Mouse (Mus musculus): Measurements from ENCODE around the gene Gm973. TPM values are rescaled to one million over a fixed set of nuclear protein-coding genes. Genes with fewer than 3 reads are reported as not detected.
A peak's percentile ranks its signal among the peaks of the same experiment; 100 is the strongest.

Gm973 gene
- total and polyA plus RNA-seq, 3 experiments: 0.23 TPM; not detected in 2

GRCm38 (mm10) chr1:59670641-59671168, 154.6 kb downstream of the Gm973 start, which contains the start of gene Sumo1:
TSS of gene Sumo1 (minus strand) at chr1:59670834.
- Histone ChIP-seq H3K4me1 (ENCODE audit: control insufficient read depth in 1 of 2, insufficient read depth in 2 of 2, low read length in 2 of 2) (peaks cover 5 to 6% of the 10 kb centered on the region in 2 experiments), H3K9me3 (replicated peaks; ENCODE audit: insufficient read depth, low read length) (no peaks in the 10 kb centered on the region), H3K4me3 (ENCODE audit: control insufficient read depth in 1 of 2, insufficient read depth in 1 of 2, low read depth in 2 of 2, low read length in 2 of 2) (peak within 1 kb of the TSS; percentile 77 to 89), H3K27ac (ENCODE audit: control insufficient read depth, low read depth, low read length) (peak within 1 kb of the TSS; percentile 90), H3K79me2 (ENCODE audit: control insufficient read depth, insufficient read depth, low read length, poor library complexity) (peaks cover 55% of the 10 kb centered on the region), H3K9ac (ENCODE audit: control insufficient read depth, low read depth, low read length, poor library complexity, severe bottlenecking) (peak within 1 kb of the TSS; percentile 97), H3K36me3 (ENCODE audit: control insufficient read depth in 1 of 2, insufficient read depth in 2 of 2, low read length in 2 of 2) (peaks cover 0 to 16% of the 10 kb centered on the region in 2 experiments; a peak in 3 of 4 replicates), H3K27me3 (ENCODE audit: control insufficient read depth in 1 of 2, insufficient read depth in 2 of 2, low read length in 2 of 2) (no peaks in the 10 kb centered on the region)
- TF ChIP-seq HCFC1 (IDR thresholded peaks at IDR 0.05; ENCODE audit: low read depth, low read length) (peak; percentile 89), MAX (IDR thresholded peaks at IDR 0.05; ENCODE audit: low read length) (peak; percentile 32; the same call in 1 of the 2 replicates), MAFK (IDR thresholded peaks at IDR 0.05; ENCODE audit: borderline replicate concordance, low read depth, low read length) (no peak), MYB (IDR thresholded peaks at IDR 0.05; ENCODE audit: low read depth, low read length) (no peak), MXI1 (IDR thresholded peaks at IDR 0.05; ENCODE audit: low read depth, low read length) (peak; percentile 78; the same call in 1 of the 2 replicates), POLR2AphosphoS2 (IDR thresholded peaks at IDR 0.05; ENCODE audit: low read length) (peak; percentile 84; the same call in 1 of the 2 replicates), TCF12 (IDR thresholded peaks at IDR 0.05; ENCODE audit: low read depth, low read length) (peak; percentile 73), ETS1 (IDR thresholded peaks at IDR 0.05; ENCODE audit: low read depth, low read length) (no peak), ZMIZ1 (IDR thresholded peaks at IDR 0.05; ENCODE audit: low read depth, low read length) (peak; percentile 90), NELFE (IDR thresholded peaks at IDR 0.05; ENCODE audit: low read depth, low read length) (peak; percentile 91), MYC (IDR thresholded peaks at IDR 0.05; ENCODE audit: low read depth, low read length) (0 out of 2 replicates have a peak, but pooled peaks have one; percentile 8), SIN3A (IDR thresholded peaks at IDR 0.05; ENCODE audit: low read length) (peak; percentile 88; the same call in 1 of the 2 replicates), POLR2A (IDR thresholded peaks at IDR 0.05; ENCODE audit: control insufficient read depth in 1 of 2, insufficient read depth in 1 of 2, low read depth in 1 of 2, low read length in 2 of 2, poor library complexity in 1 of 2) (peak; percentile 67 to 94), E2F4 (IDR thresholded peaks at IDR 0.05; ENCODE audit: borderline replicate concordance, low read depth, low read length) (peak; percentile 92; the same call in 1 of the 2 replicates), TBP (IDR thresholded peaks at IDR 0.05; ENCODE audit: low read depth, low read length) (peak; percentile 83), ELF1 (IDR thresholded peaks at IDR 0.05; ENCODE audit: low read depth, low read length) (peak; percentile 88), POLR2AphosphoS5 (IDR thresholded peaks at IDR 0.05; ENCODE audit: borderline replicate concordance, low read depth, low read length) (no peak), KAT2A (conservative IDR thresholded peaks at IDR 0.05; ENCODE audit: low read depth, low read length) (peak; percentile 65), MAZ (IDR thresholded peaks at IDR 0.05; ENCODE audit: low read depth, low read length) (no peak; the same call in 1 of the 2 replicates), ZC3H11A (IDR thresholded peaks at IDR 0.05; ENCODE audit: low read depth, low read length) (no peak)
- peak; percentile 95 for DNase-seq (ENCODE audit: low read depth, low spot score)

- TF ChIP-seq USF2 (IDR thresholded peaks at IDR 0.05; ENCODE audit: borderline replicate concordance in 1 of 2, insufficient read depth in 1 of 2, low read depth in 1 of 2, low read length in 2 of 2) (no peak), NELFE (IDR thresholded peaks at IDR 0.05; ENCODE audit: low read depth, low read length) (no peak), ETS1 (IDR thresholded peaks at IDR 0.05; ENCODE audit: low read depth, low read length) (no peak), RAD21 (IDR thresholded peaks at IDR 0.05; ENCODE audit: low read depth, low read length) (no peak), SIN3A (IDR thresholded peaks at IDR 0.05; ENCODE audit: low read length) (no peak), SMC3 (IDR thresholded peaks at IDR 0.05; ENCODE audit: low read depth, low read length) (no peak), NRF1 (IDR thresholded peaks at IDR 0.05; ENCODE audit: insufficient read depth, low read depth, low read length, poor library complexity, severe bottlenecking) (no peak), UBTF (IDR thresholded peaks at IDR 0.05; ENCODE audit: borderline replicate concordance, insufficient read depth, low read depth, low read length) (no peak), EP300 (IDR thresholded peaks at IDR 0.05; ENCODE audit: low read depth in 1 of 2, low read length in 2 of 2) (no peak), GATA1 (IDR thresholded peaks at IDR 0.05; ENCODE audit: low read depth, low read length) (no peak), CHD2 (IDR thresholded peaks at IDR 0.05; ENCODE audit: low read length) (no peak), KAT2A (conservative IDR thresholded peaks at IDR 0.05; ENCODE audit: low read depth, low read length) (no peak), ZMIZ1 (IDR thresholded peaks at IDR 0.05; ENCODE audit: low read depth, low read length) (no peak), TCF12 (IDR thresholded peaks at IDR 0.05; ENCODE audit: low read depth, low read length) (no peak), POLR2AphosphoS5 (IDR thresholded peaks at IDR 0.05; ENCODE audit: borderline replicate concordance, low read depth, low read length) (no peak), RCOR1 (IDR thresholded peaks at IDR 0.05; ENCODE audit: low read depth, low read length) (no peak), MAFK (IDR thresholded peaks at IDR 0.05; ENCODE audit: borderline replicate concordance, low read depth, low read length) (no peak)
- H3K4me1 ChIP-seq (ENCODE audit: control insufficient read depth in 1 of 2, insufficient read depth in 2 of 2, low read length in 2 of 2): peaks cover 4 to 5% of the 10 kb centered on the region in 2 experiments
- no peak overlapping the region for H3K4me3 ChIP-seq (ENCODE audit: control insufficient read depth in 1 of 2, insufficient read depth in 1 of 2, low read depth in 2 of 2, low read length in 2 of 2)
- no peak for DNase-seq (ENCODE audit: low read depth, low spot score)
- H3K79me2 ChIP-seq (ENCODE audit: control insufficient read depth, insufficient read depth, low read length, poor library complexity): peaks cover 31% of the 10 kb centered on the region
- no peak overlapping the region for H3K27ac ChIP-seq (ENCODE audit: control insufficient read depth, low read depth, low read length)
- no peak overlapping the region for H3K9ac ChIP-seq (ENCODE audit: control insufficient read depth, low read depth, low read length, poor library complexity, severe bottlenecking)
- H3K9me3 ChIP-seq (replicated peaks; ENCODE audit: insufficient read depth, low read length): no peaks in the 10 kb centered on the region
- no peaks in the 10 kb centered on the region for H3K27me3 ChIP-seq (ENCODE audit: control insufficient read depth in 1 of 2, insufficient read depth in 2 of 2, low read length in 2 of 2)
- H3K36me3 ChIP-seq (ENCODE audit: control insufficient read depth in 1 of 2, insufficient read depth in 2 of 2, low read length in 2 of 2): peaks cover 0 to 8% of the 10 kb centered on the region in 2 experiments; a peak in 2 of 4 replicates
Measured at GRCm38 (mm10) chr1:59673661-59674060, 157.6 kb downstream of the Gm973 start.

Measured in MEL (cell line).